Mouse (Mus musculus) MEL (cell line): ENCODE results near the gene Sept6. TPM values are rescaled to one million over a fixed set of nuclear protein-coding genes. Genes with fewer than 3 reads are reported as not detected.

Source experiments
- DNase-seq: peaks from one replicate; pipeline ENCODE4 v3.0.0; 2011; ENCODE audit warnings: low read depth, low spot score
- H3K27ac ChIP-seq: 2 replicates; pipeline ENCODE4 v1.5.1; 2012; ENCODE audit warnings: low read depth, mild to moderate bottlenecking, control low read depth, low read length, moderate library complexity; ENCODE audit not compliant: control insufficient read depth
- H3K27me3 ChIP-seq, 2 experiments: fragments of 150-350 bp in 1 of 2; sonication (generic) in 1 of 2; 2 replicates each; pipeline ENCODE4 v1.6.1; 2012; ENCODE audit warnings: low read length in 2 of 2, mild to moderate bottlenecking in 2 of 2, improper control_type of control experiment in 1 of 2, moderate library complexity in 1 of 2; ENCODE audit not compliant: insufficient read depth in 2 of 2, control insufficient read depth in 1 of 2
- H3K36me3 ChIP-seq, 2 experiments: 2 replicates each; pipeline ENCODE4 v1.6.1; 2012 to 2014; ENCODE audit warnings: low read length in 2 of 2, improper control_type of control experiment in 1 of 2, inconsistent platforms in 1 of 2, mild to moderate bottlenecking in 1 of 2; ENCODE audit not compliant: insufficient read depth in 2 of 2, control insufficient read depth in 1 of 2
- H3K4me1 ChIP-seq, 2 experiments: fragments of 150-350 bp in 1 of 2; sonication (generic) in 1 of 2; 2 replicates each; pipeline ENCODE4 v1.6.1; 2012; ENCODE audit warnings: low read length in 2 of 2, improper control_type of control experiment in 1 of 2, mild to moderate bottlenecking in 1 of 2; ENCODE audit not compliant: insufficient read depth in 2 of 2, control insufficient read depth in 1 of 2
- H3K4me3 ChIP-seq, 2 experiments: fragments of 150-350 bp in 1 of 2; sonication (generic) in 1 of 2; 2 replicates each; pipeline ENCODE4 v1.5.1; 2012; ENCODE audit warnings: low read depth in 2 of 2, low read length in 2 of 2, mild to moderate bottlenecking in 2 of 2, moderate library complexity in 2 of 2, control low read depth in 1 of 2, improper control_type of control experiment in 1 of 2; ENCODE audit not compliant: control insufficient read depth in 1 of 2, insufficient read depth in 1 of 2
- H3K79me2 ChIP-seq: 2 replicates; pipeline ENCODE4 v1.6.1; 2012; ENCODE audit warnings: mild to moderate bottlenecking, low read length, moderate library complexity; ENCODE audit not compliant: control insufficient read depth, poor library complexity, insufficient read depth
- H3K9ac ChIP-seq: 2 replicates; pipeline ENCODE4 v1.6.1; 2012; ENCODE audit warnings: low read depth, mild to moderate bottlenecking, control low read depth, low read length, moderate library complexity; ENCODE audit not compliant: control insufficient read depth, poor library complexity, severe bottlenecking
- H3K9me3 ChIP-seq: fragments of 150-350 bp; sonication (generic); replicated peaks from 2 replicates; pipeline ENCODE4 v1.6.1; 2012; ENCODE audit warnings: mild to moderate bottlenecking, low read length, improper control_type of control experiment, moderate library complexity; ENCODE audit not compliant: insufficient read depth
- CHD1 ChIP-seq: IDR thresholded peaks from 2 replicates; pipeline ENCODE4 v1.6.1; 2012; ENCODE audit warnings: low read depth, mild to moderate bottlenecking, inconsistent platforms, low read length, improper control_type of control experiment
- CTCF ChIP-seq, 3 experiments: IDR thresholded peaks in 2 of 3; conservative IDR thresholded peaks in 1 of 3; 2 replicates each; pipeline ENCODE4 v1.5.1; 2011 to 2012; ENCODE audit warnings: low read length in 3 of 3, low read depth in 2 of 3, mild to moderate bottlenecking in 2 of 3, improper control_type of control experiment in 1 of 3, inconsistent platforms in 1 of 3, mixed read lengths in 1 of 3, moderate library complexity in 1 of 3; ENCODE audit not compliant: control insufficient read depth in 1 of 3, insufficient read depth in 1 of 3, poor library complexity in 1 of 3, severe bottlenecking in 1 of 3
- E2F4 ChIP-seq: IDR thresholded peaks from 2 replicates; pipeline ENCODE4 v1.6.1; 2011; ENCODE audit warnings: low read depth, low read length, improper control_type of control experiment, borderline replicate concordance
- ELF1 ChIP-seq: IDR thresholded peaks from 2 replicates; pipeline ENCODE4 v1.6.1; 2014; ENCODE audit warnings: low read depth, mild to moderate bottlenecking, inconsistent platforms, low read length, improper control_type of control experiment, moderate library complexity
- EP300 ChIP-seq, 2 experiments: IDR thresholded peaks; 2 replicates each; pipeline ENCODE4 v1.6.1; 2011; ENCODE audit warnings: improper control_type of control experiment in 2 of 2, low read length in 2 of 2, low read depth in 1 of 2, mild to moderate bottlenecking in 1 of 2
- ETS1 ChIP-seq: IDR thresholded peaks from 2 replicates; pipeline ENCODE4 v1.6.1; 2012; ENCODE audit warnings: low read depth, mild to moderate bottlenecking, inconsistent platforms, low read length, improper control_type of control experiment, moderate library complexity
- GABPA ChIP-seq: IDR thresholded peaks from 2 replicates; pipeline ENCODE4 v1.6.1; 2012; ENCODE audit warnings: low read depth, mild to moderate bottlenecking, inconsistent platforms, low read length, improper control_type of control experiment, moderate library complexity
- GATA1 ChIP-seq: IDR thresholded peaks from 2 replicates; pipeline ENCODE4 v1.6.1; 2011; ENCODE audit warnings: low read depth, low read length, improper control_type of control experiment
- HCFC1 ChIP-seq: IDR thresholded peaks from 2 replicates; pipeline ENCODE4 v1.6.1; 2012; ENCODE audit warnings: low read depth, mild to moderate bottlenecking, inconsistent platforms, low read length, improper control_type of control experiment, moderate library complexity
- KAT2A ChIP-seq: conservative IDR thresholded peaks from 2 replicates; pipeline ENCODE4 v1.6.1; 2012; ENCODE audit warnings: low read depth, low read length, improper control_type of control experiment, inconsistent platforms
- MAFK ChIP-seq: IDR thresholded peaks from 2 replicates; pipeline ENCODE4 v1.6.1; 2011; ENCODE audit warnings: low read depth, mild to moderate bottlenecking, low read length, improper control_type of control experiment, borderline replicate concordance
- MAZ ChIP-seq: IDR thresholded peaks from 2 replicates; pipeline ENCODE4 v1.6.1; 2012; ENCODE audit warnings: low read depth, mild to moderate bottlenecking, inconsistent platforms, low read length, improper control_type of control experiment
- MEF2A ChIP-seq: IDR thresholded peaks from 2 replicates; pipeline ENCODE4 v1.6.1; 2014; ENCODE audit warnings: low read depth, mild to moderate bottlenecking, inconsistent platforms, low read length, improper control_type of control experiment; ENCODE audit not compliant: poor library complexity, insufficient replicate concordance, severe bottlenecking; ENCODE audit errors: extremely low read depth
- MYC ChIP-seq: IDR thresholded peaks from 2 replicates; pipeline ENCODE4 v1.6.1; 2011; ENCODE audit warnings: low read depth, mild to moderate bottlenecking, low read length, improper control_type of control experiment, moderate library complexity
- POLR2AphosphoS2 ChIP-seq: IDR thresholded peaks from 2 replicates; pipeline ENCODE4 v1.6.1; 2011; ENCODE audit warnings: low read length, improper control_type of control experiment
- RAD21 ChIP-seq: IDR thresholded peaks from 2 replicates; pipeline ENCODE4 v1.6.1; 2011; ENCODE audit warnings: mild to moderate bottlenecking, low read depth, low read length, improper control_type of control experiment
- SIN3A ChIP-seq: IDR thresholded peaks from 2 replicates; pipeline ENCODE4 v1.6.1; 2012; ENCODE audit warnings: low read length, improper control_type of control experiment, inconsistent platforms
- SMC3 ChIP-seq: IDR thresholded peaks from 2 replicates; pipeline ENCODE4 v1.6.1; 2011; ENCODE audit warnings: low read depth, low read length, improper control_type of control experiment
- TAL1 ChIP-seq: IDR thresholded peaks from 2 replicates; pipeline ENCODE4 v1.6.1; 2012; ENCODE audit warnings: mild to moderate bottlenecking, inconsistent platforms, low read length, moderate library complexity, mixed read lengths
- TBP ChIP-seq: IDR thresholded peaks from 2 replicates; pipeline ENCODE4 v1.8.0; 2011; ENCODE audit warnings: low read depth, low read length, improper control_type of control experiment
- UBTF ChIP-seq: IDR thresholded peaks from 2 replicates; pipeline ENCODE4 v1.6.1; 2012; ENCODE audit warnings: low read depth, mild to moderate bottlenecking, inconsistent platforms, low read length, improper control_type of control experiment, moderate library complexity, borderline replicate concordance; ENCODE audit not compliant: insufficient read depth
- USF2 ChIP-seq, 2 experiments: IDR thresholded peaks; 2 replicates each; pipeline ENCODE4 v1.6.1; 2011 to 2012; ENCODE audit warnings: improper control_type of control experiment in 2 of 2, low read length in 2 of 2, borderline replicate concordance in 1 of 2, inconsistent platforms in 1 of 2, low read depth in 1 of 2, mild to moderate bottlenecking in 1 of 2; ENCODE audit not compliant: insufficient read depth in 1 of 2
- ZMIZ1 ChIP-seq: IDR thresholded peaks from 2 replicates; pipeline ENCODE4 v1.6.1; 2012; ENCODE audit warnings: low read depth, mild to moderate bottlenecking, inconsistent platforms, low read length, improper control_type of control experiment, moderate library complexity
- ZNF384 ChIP-seq: IDR thresholded peaks from 2 replicates; pipeline ENCODE4 v1.6.1; 2012; ENCODE audit warnings: low read depth, mild to moderate bottlenecking, inconsistent platforms, low read length, improper control_type of control experiment
- polyA plus RNA-seq, 2 experiments: library from polyadenylated mRNA; stranded (reverse) in 1 of 2; unstranded in 1 of 2; fragments of >175 nt in 1 of 2; fragments of >200 nt in 1 of 2; gene quantifications; 2 replicates each; pipeline versions ENCODE4 v1.2.1 to v1.2.4; 2012; ENCODE audit warnings: low replicate concordance in 2 of 2, low read depth in 1 of 2; ENCODE audit not compliant: insufficient read length in 2 of 2, insufficient read depth in 1 of 2, missing spikeins in 1 of 2
- total RNA-seq: library from RNA; depleted of rRNA; stranded (reverse); fragments of 300-350 nt; gene quantifications from 2 replicates; pipeline ENCODE4 v1.2.3, GENCODE M21; 2012

Sept6 gene
- total and polyA plus RNA-seq, 3 experiments = 16.5 to 37.8 TPM; not detected in 1

DNA sequence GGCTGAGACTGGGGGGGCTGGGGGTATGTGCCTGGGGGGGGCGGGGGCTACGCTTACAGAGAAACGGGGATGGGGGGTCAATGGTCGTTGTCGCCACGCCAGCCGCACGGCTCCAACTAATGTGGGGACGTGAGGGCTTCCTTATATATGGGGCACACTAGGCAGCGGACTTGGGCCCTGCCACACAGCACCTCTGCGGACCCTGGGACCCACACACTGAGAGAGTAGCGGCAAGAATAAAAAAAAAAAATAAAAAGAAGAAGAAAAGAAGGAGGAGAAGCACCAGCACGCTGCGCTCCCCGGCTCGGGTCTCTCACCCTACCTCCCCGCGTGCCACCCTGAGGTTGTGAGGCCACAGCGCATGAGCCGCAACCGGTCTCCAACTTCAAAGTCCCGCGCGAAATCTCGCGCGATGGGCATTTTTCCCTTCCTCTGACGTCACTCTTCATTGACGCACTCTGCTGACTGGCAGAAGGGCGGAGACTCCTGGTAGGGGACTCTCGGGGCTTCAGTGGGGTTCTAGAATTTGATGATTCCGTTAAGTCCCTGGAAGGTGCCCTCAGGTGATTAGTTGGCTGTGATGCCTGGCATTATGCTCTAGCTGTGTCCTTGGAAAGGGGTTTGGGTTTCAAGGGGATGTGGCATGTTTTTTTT, 88.4 kb downstream of the Sept6 start (continued):
- no peak for TF ChIP-seq CTCF (IDR thresholded peaks at IDR 0.05 in 2 of 3, conservative IDR thresholded peaks at IDR 0.05 in 1 of 3; ENCODE audit: control insufficient read depth in 1 of 3, insufficient read depth in 1 of 3, low read depth in 2 of 3, low read length in 3 of 3, poor library complexity in 1 of 3, severe bottlenecking in 1 of 3)
- peak; percentile 91 for TF ChIP-seq POLR2AphosphoS2
- TF ChIP-seq CHD1 = no peak
- TF ChIP-seq ETS1 = peak; percentile 26; the same call in 1 of the 2 replicates
- peak; percentile 82 for TF ChIP-seq HCFC1
- TF ChIP-seq E2F4 = no peak
- TF ChIP-seq MEF2A = no peak
- TF ChIP-seq SMC3 = no peak
- no peak for TF ChIP-seq UBTF
- no peak for TF ChIP-seq KAT2A
- peak; percentile 15; the same call in 1 of the 2 replicates for TF ChIP-seq ELF1
- TF ChIP-seq TBP = peak; percentile 92
- TF ChIP-seq GABPA = no peak
- TF ChIP-seq EP300 (IDR thresholded peaks at IDR 0.05; ENCODE audit: low read depth in 1 of 2, low read length in 2 of 2) = no peak
- peak; percentile 83 for TF ChIP-seq MYC
- TF ChIP-seq RAD21 = no peak
- peak; percentile 91 for TF ChIP-seq ZMIZ1
- TF ChIP-seq MAZ = no peak
- no peak for TF ChIP-seq TAL1

DNA sequence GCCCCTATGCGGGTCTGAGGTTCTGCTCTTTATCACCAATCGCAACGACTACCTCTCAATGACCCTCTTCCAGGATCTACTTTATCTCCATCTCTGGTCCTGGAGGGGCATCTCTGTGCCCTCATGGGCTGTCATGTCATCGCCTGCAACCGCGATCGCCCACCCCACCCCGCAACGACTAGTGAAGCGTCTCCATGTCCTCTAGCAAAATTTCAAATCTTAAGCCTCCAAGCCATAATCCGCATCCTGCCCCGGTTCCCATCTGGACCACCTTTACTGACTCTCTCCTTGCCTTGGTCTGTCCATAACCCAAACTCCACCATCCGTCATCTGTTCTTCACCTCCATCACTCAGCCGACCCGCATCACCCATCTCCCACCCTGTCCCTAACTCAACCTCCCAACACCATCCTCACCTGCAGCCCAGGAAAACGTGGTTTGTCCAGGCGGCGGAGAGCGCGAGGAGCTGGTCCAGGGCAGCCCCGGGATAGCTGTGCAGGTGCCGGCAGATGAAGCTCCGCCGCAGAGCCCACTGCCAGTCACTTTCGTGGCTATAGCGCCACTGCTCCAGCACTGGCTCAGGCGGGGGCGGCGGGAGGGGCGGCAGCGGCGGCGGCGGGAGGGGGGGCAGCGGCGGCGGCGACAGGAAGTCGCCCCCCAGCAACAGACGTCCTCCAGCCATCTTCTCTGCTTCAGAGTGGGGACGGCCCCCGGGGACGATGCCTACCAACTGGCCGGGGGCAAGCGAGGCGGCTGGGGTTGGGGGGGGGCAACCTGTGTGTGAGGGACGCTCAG, 89.1 kb downstream of the Sept6 start, which contains the start of gene Nkrf:
TSS of gene Nkrf (minus strand) at position 579 of the 794 bp plus-strand sequence.
- no peaks in the 10 kb centered on the region for H3K27me3 ChIP-seq
- TF ChIP-seq SIN3A = 0 out of 2 replicates have a peak, but pooled peaks have one; percentile 24
- TF ChIP-seq ZNF384 = no peak
- TF ChIP-seq MAZ = 0 out of 2 replicates have a peak, but pooled peaks have one; percentile 23
- TF ChIP-seq ZMIZ1 = no peak
- TF ChIP-seq MAFK = no peak
- TF ChIP-seq USF2 (IDR thresholded peaks at IDR 0.05; ENCODE audit: borderline replicate concordance in 1 of 2, insufficient read depth in 1 of 2, low read depth in 1 of 2, low read length in 2 of 2) = no peak
- no peak for TF ChIP-seq GATA1
- TF ChIP-seq, all 39 proteins: peak for 2
- peak; percentile 29 for DNase-seq
- Histone ChIP-seq H3K4me1 (peaks cover 3% of the 10 kb centered on the region in 2 experiments; a peak in 3 of 4 replicates), H3K4me3 (peak within 1 kb of the TSS; percentile 78 to 93), H3K9me3 (no peaks in the 10 kb centered on the region), H3K79me2 (peaks cover 34% of the 10 kb centered on the region), H3K27ac (peak within 1 kb of the TSS; percentile 87), H3K36me3 (peaks cover 0 to 16% of the 10 kb centered on the region in 2 experiments; a peak in 2 of 4 replicates), H3K9ac (peak within 1 kb of the TSS; percentile 100)
